Mouse (Mus musculus) spleen, adult 2 months (tissue): ENCODE data around the gene Pidd1.

Source experiments
- CTCF ChIP-seq: fragments of 200-500 bp; IDR thresholded peaks from 2 replicates; pipeline ENCODE4 v1.5.1; 2011; ENCODE audit warnings: mild to moderate bottlenecking, inconsistent platforms; ENCODE audit not compliant: insufficient read depth, insufficient read length, insufficient replicate concordance; ENCODE audit errors: extremely low read depth
- POLR2A ChIP-seq: fragments of 200-500 bp; IDR thresholded peaks from 2 replicates; pipeline ENCODE4 v1.6.1; 2011; ENCODE audit warnings: low read depth, low read length, inconsistent platforms

DNA sequence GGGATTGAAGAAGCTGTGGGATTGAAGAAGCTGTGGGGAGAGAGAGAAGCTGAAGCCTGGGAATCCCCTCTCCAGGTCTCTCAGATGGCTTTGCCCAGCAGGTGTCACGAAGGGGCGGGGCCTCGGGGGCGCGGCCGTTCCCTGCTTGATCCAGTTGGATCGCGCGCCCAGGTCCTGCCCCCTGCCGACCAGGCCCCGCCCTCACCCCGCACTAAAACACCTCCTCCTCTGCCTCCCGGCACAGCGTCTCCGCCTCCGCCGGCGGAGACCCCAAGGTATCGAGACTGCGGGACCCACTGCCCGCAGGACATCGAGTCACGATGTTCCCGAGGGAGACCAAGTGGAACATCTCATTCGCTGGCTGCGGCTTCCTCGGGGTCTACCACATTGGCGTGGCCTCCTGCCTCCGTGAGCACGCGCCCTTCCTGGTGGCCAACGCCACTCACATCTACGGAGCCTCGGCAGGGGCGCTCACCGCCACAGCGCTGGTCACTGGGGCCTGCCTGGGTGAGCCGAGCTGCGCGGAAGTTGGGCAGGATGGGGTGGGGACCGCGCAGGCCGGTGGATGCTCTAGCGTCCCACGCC is 11.2 kb upstream of the Pidd1 start, which contains the start of gene Pnpla2:
- TF ChIP-seq POLR2A (peak; percentile 95), CTCF (no peak)
